Mouse (Mus musculus) splenic B cell, adult 2 months (primary cell): ENCODE results near the gene Kcnip2.

Source experiments
- DNase-seq: peaks from one replicate; pipeline ENCODE4 v3.0.0-alpha.2; 2011; ENCODE audit warnings: low read depth, low spot score
- H3K27me3 ChIP-seq: 2 replicates; pipeline ENCODE4 v1.6.1; 2012; ENCODE audit warnings: mild to moderate bottlenecking, low read length, moderate library complexity, mixed read lengths; ENCODE audit not compliant: control insufficient read depth, poor library complexity, insufficient read depth, severe bottlenecking
- H3K36me3 ChIP-seq: 2 replicates; pipeline ENCODE4 v1.6.1; 2012; ENCODE audit warnings: mild to moderate bottlenecking, low read length, moderate library complexity, mixed read lengths; ENCODE audit not compliant: control insufficient read depth, poor library complexity, insufficient read depth, severe bottlenecking

Gene Kcnip2

GRCm38 (mm10) chr19:45815831-45816405, at the start of gene Kcnip2:
Gene Kcnip2, minus strand, starts transcription at chr19:45816061.
- DNase-seq, result no peak
- Histone ChIP-seq H3K36me3 (peaks cover 3% of the 10 kb centered on the region), H3K27me3 (peaks cover 1% of the 10 kb centered on the region)

- Histone ChIP-seq H3K36me3 (no peaks in the 10 kb centered on the region; the same call in 1 of the 2 replicates), H3K27me3 (no peaks in the 10 kb centered on the region)
- no peak for DNase-seq
Observed at GRCm38 (mm10) chr19:45855284-45855920, 39.5 kb upstream of the Kcnip2 start.

- DNase-seq, result no peak
- Histone ChIP-seq H3K36me3 (no peaks in the 10 kb centered on the region; the same call in 1 of the 2 replicates), H3K27me3 (no peaks in the 10 kb centered on the region)
Observed at GRCm38 (mm10) chr19:45854521-45854920, 38.7 kb upstream of the Kcnip2 start.

GRCm38 (mm10) chr19:45847733-45848093, 31.9 kb upstream of the Kcnip2 start:
- H3K36me3 ChIP-seq, result no peaks in the 10 kb centered on the region; the same call in 1 of the 2 replicates
- no peaks in the 10 kb centered on the region for H3K27me3 ChIP-seq
- no peak for DNase-seq

- Histone ChIP-seq H3K27me3 (no peaks in the 10 kb centered on the region), H3K36me3 (no peaks in the 10 kb centered on the region; the same call in 1 of the 2 replicates)
- DNase-seq, result peak; percentile 52
Observed at GRCm38 (mm10) chr19:45847016-45847732, 31.3 kb upstream of the Kcnip2 start.

GRCm38 (mm10) chr19:45844209-45844608, 28.3 kb upstream of the Kcnip2 start:
- DNase-seq, result no peak
- no peaks in the 10 kb centered on the region for H3K36me3 ChIP-seq
- no peaks in the 10 kb centered on the region for H3K27me3 ChIP-seq

- Histone ChIP-seq H3K36me3 (no peaks in the 10 kb centered on the region), H3K27me3 (no peaks in the 10 kb centered on the region)
- DNase-seq, result peak; percentile 82
Observed at GRCm38 (mm10) chr19:45843424-45843823, 27.6 kb upstream of the Kcnip2 start.

- DNase-seq, result no peak
- H3K36me3 ChIP-seq, result no peaks in the 10 kb centered on the region
- no peaks in the 10 kb centered on the region for H3K27me3 ChIP-seq
Observed at GRCm38 (mm10) chr19:45837050-45837994, 21.5 kb upstream of the Kcnip2 start.

GRCm38 (mm10) chr19:45835490-45835889, 19.6 kb upstream of the Kcnip2 start:
- H3K36me3 ChIP-seq, result no peaks in the 10 kb centered on the region
- H3K27me3 ChIP-seq, result no peaks in the 10 kb centered on the region
- DNase-seq, result no peak

GRCm38 (mm10) chr19:45833665-45834064, 17.8 kb upstream of the Kcnip2 start:
- no peaks in the 10 kb centered on the region for H3K36me3 ChIP-seq
- H3K27me3 ChIP-seq, result no peaks in the 10 kb centered on the region
- DNase-seq, result no peak

- DNase-seq, result no peak
- H3K27me3 ChIP-seq, result no peaks in the 10 kb centered on the region
- no peaks in the 10 kb centered on the region for H3K36me3 ChIP-seq
Observed at GRCm38 (mm10) chr19:45830679-45831078, 14.8 kb upstream of the Kcnip2 start.

- Histone ChIP-seq H3K27me3 (no peaks in the 10 kb centered on the region), H3K36me3 (no peaks in the 10 kb centered on the region)
- no peak for DNase-seq
Observed at GRCm38 (mm10) chr19:45827736-45828135, 11.9 kb upstream of the Kcnip2 start.

GRCm38 (mm10) chr19:45827125-45827524, 11.3 kb upstream of the Kcnip2 start:
- DNase-seq, result no peak
- Histone ChIP-seq H3K36me3 (no peaks in the 10 kb centered on the region), H3K27me3 (no peaks in the 10 kb centered on the region)

- Histone ChIP-seq H3K27me3 (no peaks in the 10 kb centered on the region), H3K36me3 (no peaks in the 10 kb centered on the region)
- no peak for DNase-seq
Observed at GRCm38 (mm10) chr19:45826146-45826545, 10.3 kb upstream of the Kcnip2 start.
